Mouse (Mus musculus) kidney, adult 2 months (tissue): ENCODE measurements at regions not wholly inside any gene's neighbourhood (a gene's known extent, or its start where the extent isn't known, plus 50 kb on each side); places are given as distances from the start of the nearest gene placed in this dataset.

Experiments used
- CTCF ChIP-seq: fragments of 200-500 bp; conservative IDR thresholded peaks from 2 replicates; pipeline ENCODE4 v1.5.1; 2011; ENCODE audit warnings: low read depth, mild to moderate bottlenecking, control low read depth, low read length, moderate library complexity, mixed read lengths; ENCODE audit not compliant: insufficient read depth, insufficient read length
- POLR2A ChIP-seq: fragments of 200-500 bp; IDR thresholded peaks from one replicate; pipeline ENCODE4 v1.6.1; 2011; ENCODE audit warnings: low read depth, low read length, control low read depth

- TF ChIP-seq CTCF (no peak), POLR2A (no peak)
Measured at GRCm38 (mm10) chr8:53446748-53447355, 64.7 kb upstream of the Aga start.
